Mouse (Mus musculus) stomach, postnatal 0 days (tissue): ENCODE measurements around the gene Flt3. TPM values are rescaled to one million over a fixed set of nuclear protein-coding genes. Genes with fewer than 3 reads are reported as not detected.

Source experiments
- ATAC-seq: fragments of 200-750 bp; cut with Nextera tagmentation; 2 replicates; pipeline ENCODE4 v1.8.0; 2017; ENCODE audit not compliant: low FRiP score, low TSS enrichment
- DNase-seq: peaks from one replicate; pipeline ENCODE4 v3.0.0-alpha.2; 2016; ENCODE audit warnings: low spot score
- H3K27ac ChIP-seq: fragments of 300-500 bp; sonication (generic); replicated peaks from 2 replicates; pipeline ENCODE4 v1.5.1; 2014; ENCODE audit warnings: mild to moderate bottlenecking, control low read depth
- H3K27me3 ChIP-seq: fragments of 300-500 bp; sonication (generic); 2 replicates; pipeline ENCODE4 v1.6.1; 2014; ENCODE audit warnings: low read length; ENCODE audit not compliant: control insufficient read depth, insufficient read depth
- H3K36me3 ChIP-seq: fragments of 300-500 bp; sonication (generic); 2 replicates; pipeline ENCODE4 v1.6.1; 2014; ENCODE audit warnings: low read length, mixed read lengths; ENCODE audit not compliant: control insufficient read depth, insufficient read depth
- H3K4me1 ChIP-seq: fragments of 300-500 bp; sonication (generic); replicated peaks from 2 replicates; pipeline ENCODE4 v1.6.1; 2014; ENCODE audit warnings: antibody characterized with exemption; ENCODE audit not compliant: control insufficient read depth, insufficient read depth
- H3K4me2 ChIP-seq: fragments of 300-500 bp; sonication (generic); replicated peaks from 2 replicates; pipeline ENCODE4 v1.6.1; 2014; ENCODE audit warnings: low read depth, mild to moderate bottlenecking, control low read depth, moderate library complexity
- H3K4me3 ChIP-seq: fragments of 300-500 bp; sonication (generic); 2 replicates; pipeline ENCODE4 v1.5.1; 2014; ENCODE audit warnings: low read depth, low read length, control low read depth
- H3K9ac ChIP-seq: fragments of 300-500 bp; sonication (generic); 2 replicates; pipeline ENCODE4 v1.6.1; 2014; ENCODE audit warnings: mild to moderate bottlenecking, low read length, control low read depth, mixed read lengths
- H3K9me3 ChIP-seq: fragments of 300-500 bp; sonication (generic); 2 replicates; pipeline ENCODE4 v1.6.1; 2016; ENCODE audit warnings: low read length; ENCODE audit not compliant: control insufficient read depth
- CTCF ChIP-seq: IDR thresholded peaks from 2 replicates; pipeline ENCODE4 v1.5.1; 2016; ENCODE audit warnings: antibody characterized with exemption, low read depth, mild to moderate bottlenecking, moderate library complexity
- EP300 ChIP-seq: optimal IDR thresholded peaks from 2 replicates; pipeline ENCODE3; 2016; ENCODE audit warnings: antibody characterized with exemption
- WGBS: fragments of 180-500 bp; shearing (Covaris S2); extraction: QIAGEN DNeasy Blood & Tissue Kit; methylation state at CpG from one replicate; pipeline ENCODE4 v1.1.7; 2014; 5-methylcytosine and 5-hydroxymethylcytosine counted together
- polyA plus RNA-seq: library from polyadenylated mRNA; unstranded; fragments of >200 nt; fragmentation: Nextera tagmentation; extraction: Ambion mirVana; gene quantifications from 2 replicates; pipeline ENCODE4 v1.2.1, GENCODE M21; 2015

Flt3 gene
- 0.10 and 0.15 TPM in 2 replicates for polyA plus RNA-seq

- DNase-seq (peak; percentile 57), ATAC-seq (peak; percentile 60; the same call in 1 of the 2 replicates)
- H3K4me1 ChIP-seq, result no peaks in the 10 kb centered on the region
- H3K9ac ChIP-seq, result no peak within 1 kb of the TSS
- peaks cover 9% of the 10 kb centered on the region; the same call in 1 of the 2 replicates for H3K27me3 ChIP-seq
- H3K4me3 ChIP-seq, result peak within 1 kb of the TSS; percentile 26
- peak within 1 kb of the TSS; percentile 46 for H3K4me2 ChIP-seq
- H3K9me3 ChIP-seq, result no peaks in the 10 kb centered on the region
- H3K27ac ChIP-seq, result no peak within 1 kb of the TSS
- TF ChIP-seq EP300, result no peak
- no peak for TF ChIP-seq CTCF
- no peaks in the 10 kb centered on the region for H3K36me3 ChIP-seq
- WGBS, result 2% methylated on average over 55 of the region's 56 CpGs
Observed at GRCm38 (mm10) chr5:147399843-147400504, at the start of gene Flt3. Gene Flt3, minus strand, starts transcription at chr5:147400489.

- WGBS, result 61% methylated on average over 4 of the region's 4 CpGs
- DNase-seq, result no peak
Observed at GRCm38 (mm10) chr5:147448933-147449332, 48.6 kb upstream of the Flt3 start.

GRCm38 (mm10) chr5:147448526-147448925 lies 48.2 kb upstream of the Flt3 start:
- Histone ChIP-seq H3K27me3 (no peaks in the 10 kb centered on the region), H3K9ac (no peak overlapping the region), H3K36me3 (no peaks in the 10 kb centered on the region), H3K4me3 (no peak overlapping the region), H3K4me2 (no peak overlapping the region), H3K4me1 (0 out of 2 replicates have a peak, but pooled peaks cover 3% of the 10 kb centered on the region), H3K27ac (no peak overlapping the region), H3K9me3 (no peaks in the 10 kb centered on the region)
- ATAC-seq, result no peak
- WGBS, result 64% methylated on average over 4 of the region's 4 CpGs
- TF ChIP-seq CTCF (no peak), EP300 (no peak)
- no peak for DNase-seq

More at GRCm38 (mm10) chr5:147448933-147449332, 48.6 kb upstream of the Flt3 start:
- Histone ChIP-seq H3K27me3 (no peaks in the 10 kb centered on the region), H3K4me1 (0 out of 2 replicates have a peak, but pooled peaks cover 3% of the 10 kb centered on the region), H3K4me3 (no peak overlapping the region), H3K36me3 (no peaks in the 10 kb centered on the region), H3K27ac (no peak overlapping the region), H3K9ac (no peak overlapping the region), H3K9me3 (no peaks in the 10 kb centered on the region), H3K4me2 (no peak overlapping the region)
- TF ChIP-seq CTCF (no peak), EP300 (no peak)
- peak; percentile 71; the same call in 1 of the 2 replicates for ATAC-seq

GRCm38 (mm10) chr5:147445252-147445651 lies 45.0 kb upstream of the Flt3 start:
- Histone ChIP-seq H3K27ac (no peak overlapping the region), H3K4me2 (no peak overlapping the region), H3K9me3 (no peaks in the 10 kb centered on the region), H3K27me3 (no peaks in the 10 kb centered on the region), H3K9ac (no peak overlapping the region), H3K4me3 (no peak overlapping the region), H3K4me1 (0 out of 2 replicates have a peak, but pooled peaks cover 3% of the 10 kb centered on the region), H3K36me3 (no peaks in the 10 kb centered on the region)
- 80% methylated on average over 4 of the region's 4 CpGs for WGBS
- DNase-seq, result no peak
- no peak for TF ChIP-seq EP300
- TF ChIP-seq CTCF, result no peak
- no peak for ATAC-seq

DNA sequence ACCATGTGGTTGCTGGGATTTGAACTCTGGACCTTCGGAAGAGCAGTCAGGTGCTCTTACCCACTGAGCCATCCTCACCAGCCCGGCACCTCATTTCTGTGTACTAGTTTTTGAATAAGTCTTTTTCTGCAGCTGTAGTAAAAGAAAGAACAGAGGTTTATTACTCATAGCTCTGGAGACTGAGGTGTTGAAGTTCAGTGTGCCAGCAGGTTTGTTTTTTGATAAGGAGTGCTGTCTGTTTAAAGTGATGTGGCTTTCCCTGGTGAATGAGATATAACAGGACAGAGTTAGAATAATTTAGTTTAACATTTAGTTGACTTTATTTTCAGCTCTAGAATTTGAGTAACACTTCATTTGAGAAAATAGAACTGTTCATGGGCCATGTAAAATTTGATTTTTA lies 44.5 kb upstream of the Flt3 start:
- no peak for TF ChIP-seq CTCF
- no peak for TF ChIP-seq EP300
- Histone ChIP-seq H3K4me2 (no peak overlapping the region), H3K9ac (no peak overlapping the region), H3K36me3 (no peaks in the 10 kb centered on the region), H3K4me1 (0 out of 2 replicates have a peak, but pooled peaks cover 3% of the 10 kb centered on the region), H3K9me3 (no peaks in the 10 kb centered on the region), H3K27me3 (no peaks in the 10 kb centered on the region), H3K4me3 (no peak overlapping the region), H3K27ac (no peak overlapping the region)
- DNase-seq, result no peak
- no peak for ATAC-seq
- WGBS, result 81% methylated on average over 2 of the region's 2 CpGs

GRCm38 (mm10) chr5:147444298-147444697 lies 44.0 kb upstream of the Flt3 start:
- H3K27me3 ChIP-seq, result no peaks in the 10 kb centered on the region
- no peaks in the 10 kb centered on the region for H3K9me3 ChIP-seq
- ATAC-seq (no peak), DNase-seq (no peak)
- no peak overlapping the region for H3K27ac ChIP-seq
- no peak overlapping the region for H3K4me2 ChIP-seq
- H3K4me1 ChIP-seq, result 0 out of 2 replicates have a peak, but pooled peaks cover 3% of the 10 kb centered on the region
- H3K4me3 ChIP-seq, result no peak overlapping the region
- H3K9ac ChIP-seq, result no peak overlapping the region
- 59% methylated on average over 6 of the region's 6 CpGs for WGBS
- H3K36me3 ChIP-seq, result no peaks in the 10 kb centered on the region
- no peak for TF ChIP-seq CTCF
- no peak for TF ChIP-seq EP300
